Mouse (Mus musculus) lung, postnatal 0 days (tissue): ENCODE results near the gene Mob3a.
A peak's percentile ranks its signal among the peaks of the same experiment; 100 is the strongest.

Source experiments
- CTCF ChIP-seq: IDR thresholded peaks from 2 replicates; pipeline ENCODE4 v1.5.1; 2016; ENCODE audit warnings: antibody characterized with exemption, mild to moderate bottlenecking
- EP300 ChIP-seq: IDR thresholded peaks from 2 replicates; pipeline ENCODE4 v1.6.1; 2016; ENCODE audit warnings: antibody characterized with exemption, mild to moderate bottlenecking, control low read depth

GRCm38 (mm10) chr10:80659213-80659612, 42.6 kb downstream of the Mob3a start:
- TF ChIP-seq CTCF (peak; percentile 78), EP300 (no peak)
